Mouse (Mus musculus) ES-E14 (cell line): ENCODE results near the gene AU018091.

Source experiments
- MAFK ChIP-seq: IDR thresholded peaks from 2 replicates; pipeline ENCODE4 v1.6.1; 2014; ENCODE audit warnings: mild to moderate bottlenecking, low read depth, low read length, inconsistent platforms; ENCODE audit not compliant: insufficient read depth
- ZC3H11A ChIP-seq: IDR thresholded peaks from 2 replicates; pipeline ENCODE4 v1.6.1; 2012; ENCODE audit warnings: low read depth, mild to moderate bottlenecking, inconsistent platforms, low read length, borderline replicate concordance
- ZNF384 ChIP-seq: IDR thresholded peaks from 2 replicates; pipeline ENCODE4 v1.6.1; 2012; ENCODE audit warnings: low read depth, low read length, inconsistent platforms

DNA sequence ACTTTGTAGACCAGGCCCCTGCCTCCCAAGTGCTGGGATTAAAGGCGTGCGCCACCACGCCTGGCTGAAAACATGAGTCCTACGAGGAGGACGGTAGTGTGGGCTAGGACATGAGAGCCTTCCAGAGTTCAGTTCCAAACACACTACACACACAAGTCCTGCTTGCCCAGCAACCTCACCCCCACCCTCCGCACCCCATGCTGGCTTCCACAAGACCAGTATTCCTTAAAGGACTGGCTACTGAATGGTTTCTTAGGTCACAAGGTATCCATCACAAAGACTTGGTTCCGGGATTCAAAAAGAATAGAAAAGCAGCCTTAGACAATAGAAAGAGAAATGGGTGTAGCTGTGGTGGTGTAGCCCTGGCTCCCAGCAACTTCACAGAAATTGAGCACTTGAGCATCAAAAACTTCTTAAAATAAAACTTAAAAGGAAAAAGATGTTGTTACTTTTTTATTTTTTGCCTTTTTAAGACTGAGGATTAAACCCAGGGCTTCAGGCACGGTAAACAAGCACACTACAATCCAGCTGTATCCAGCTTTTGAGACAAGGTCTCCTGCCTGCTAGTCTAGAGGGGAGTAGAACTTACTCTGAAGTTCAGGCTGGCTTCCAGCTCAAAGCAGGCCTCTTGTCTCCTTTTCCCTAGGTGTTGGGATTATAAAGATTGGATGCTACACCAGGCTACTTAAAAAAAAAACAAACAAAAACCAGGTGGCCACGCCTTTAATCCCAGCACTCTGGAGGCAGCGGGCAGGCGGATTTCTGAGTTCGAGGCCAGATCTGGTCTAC, 43.2 kb upstream of the AU018091 start:
- no peak for TF ChIP-seq MAFK
- TF ChIP-seq ZNF384 = no peak
- TF ChIP-seq ZC3H11A = no peak
